Mouse (Mus musculus) liver, embryonic 13.5 days (tissue): ENCODE measurements around the gene Cnr2. TPM values are rescaled to one million over a fixed set of nuclear protein-coding genes. Genes with fewer than 3 reads are reported as not detected.
A peak's percentile ranks its signal among the peaks of the same experiment; 100 is the strongest.

Experiments
- ATAC-seq: fragments of 200-750 bp; cut with Nextera tagmentation; 2 replicates; pipeline ENCODE4 v1.8.0; 2017; ENCODE audit warnings: low read depth, mild to moderate bottlenecking, moderate number of reproducible peaks, moderate library complexity
- DNase-seq: peaks from one replicate; pipeline ENCODE4 v3.0.0; 2022
- H3K27ac ChIP-seq: fragments of 300-500 bp; sonication (generic); 2 replicates; pipeline ENCODE4 v1.5.1; 2015; ENCODE audit warnings: moderate library complexity, mild to moderate bottlenecking, inconsistent platforms
- H3K27me3 ChIP-seq: fragments of 300-500 bp; sonication (generic); 2 replicates; pipeline ENCODE4 v1.6.1; 2015; ENCODE audit warnings: mild to moderate bottlenecking, inconsistent platforms
- H3K36me3 ChIP-seq: fragments of 300-500 bp; sonication (generic); 2 replicates; pipeline ENCODE4 v1.6.1; 2015; ENCODE audit warnings: mild to moderate bottlenecking, inconsistent platforms
- H3K4me1 ChIP-seq: fragments of 300-500 bp; sonication (generic); replicated peaks from 2 replicates; pipeline ENCODE4 v1.6.1; 2015; ENCODE audit warnings: inconsistent platforms
- H3K4me2 ChIP-seq: fragments of 300-500 bp; sonication (generic); 2 replicates; pipeline ENCODE4 v1.6.1; 2015; ENCODE audit warnings: inconsistent platforms, mild to moderate bottlenecking, moderate library complexity
- H3K4me3 ChIP-seq: fragments of 300-500 bp; sonication (generic); replicated peaks from 2 replicates; pipeline ENCODE4 v1.5.1; 2015; ENCODE audit warnings: mild to moderate bottlenecking, inconsistent platforms
- H3K9ac ChIP-seq: fragments of 300-500 bp; sonication (generic); 2 replicates; pipeline ENCODE4 v1.6.1; 2015; ENCODE audit warnings: mild to moderate bottlenecking, inconsistent platforms
- H3K9me3 ChIP-seq: fragments of 300-500 bp; sonication (generic); replicated peaks from 2 replicates; pipeline ENCODE4 v1.6.1; 2016; ENCODE audit warnings: inconsistent platforms
- WGBS: fragments of 180-500 bp; shearing (Covaris S2); methylation state at CpG from one replicate; pipeline ENCODE4 v1.1.7; 2015; ENCODE audit not compliant: insufficient replicate concordance; 5-methylcytosine and 5-hydroxymethylcytosine counted together
- polyA plus RNA-seq: library from polyadenylated mRNA; unstranded; fragments of >200 nt; fragmentation: Nextera tagmentation; extraction: Ambion mirVana; gene quantifications from 2 replicates; pipeline ENCODE4 v1.2.1, GENCODE M21; 2015

Gene Cnr2
- polyA plus RNA-seq, result 2.5 and 3.0 TPM in 2 replicates

- peak; percentile 24; the same call in 1 of the 2 replicates for ATAC-seq
- DNase-seq, result no peak
- H3K27ac ChIP-seq, result peak within 1 kb of the TSS; percentile 84
- WGBS, result 17% methylated on average over 8 of the region's 8 CpGs
- H3K27me3 ChIP-seq, result no peaks in the 10 kb centered on the region
- peaks cover 69% of the 10 kb centered on the region for H3K4me1 ChIP-seq
- no peaks in the 10 kb centered on the region for H3K36me3 ChIP-seq
- H3K4me2 ChIP-seq, result peak within 1 kb of the TSS; percentile 58
- H3K9ac ChIP-seq, result peak within 1 kb of the TSS; percentile 64
- H3K9me3 ChIP-seq, result no peaks in the 10 kb centered on the region
- H3K4me3 ChIP-seq, result peak within 1 kb of the TSS; percentile 39
Measured at GRCm38 (mm10) chr4:135895071-135895571, at the start of gene Cnr2. Gene Cnr2 (plus strand): TSS chr4:135895394.

DNA sequence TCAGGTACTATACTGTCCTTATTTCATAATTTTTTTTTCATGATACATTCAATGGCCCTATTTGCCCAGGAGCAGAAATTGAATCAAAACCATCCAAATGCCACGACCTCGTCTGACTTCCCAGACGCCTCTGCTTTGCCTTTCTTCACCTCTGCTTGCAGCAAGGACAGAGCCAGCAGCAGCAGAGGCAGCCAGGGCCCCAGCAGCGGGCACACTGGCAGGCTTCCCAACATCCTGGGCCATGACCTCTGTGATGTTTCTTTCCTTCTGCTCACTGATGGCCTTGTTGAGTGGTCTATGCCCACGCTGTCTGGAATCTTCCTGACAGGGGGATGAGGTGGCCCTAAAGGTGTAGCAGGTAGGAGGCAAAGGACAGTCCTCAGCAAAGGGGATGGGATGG is 47.6 kb upstream of the Cnr2 start:
- Histone ChIP-seq H3K4me1 (peaks cover 41% of the 10 kb centered on the region), H3K27ac (no peak overlapping the region; the same call in 1 of the 2 replicates), H3K4me2 (no peak overlapping the region), H3K9me3 (no peaks in the 10 kb centered on the region), H3K4me3 (no peak overlapping the region), H3K9ac (no peak overlapping the region; the same call in 1 of the 2 replicates), H3K36me3 (no peaks in the 10 kb centered on the region), H3K27me3 (no peaks in the 10 kb centered on the region)
- 65% methylated on average over 5 of the region's 5 CpGs for WGBS
- ATAC-seq (no peak), DNase-seq (no peak)

DNA sequence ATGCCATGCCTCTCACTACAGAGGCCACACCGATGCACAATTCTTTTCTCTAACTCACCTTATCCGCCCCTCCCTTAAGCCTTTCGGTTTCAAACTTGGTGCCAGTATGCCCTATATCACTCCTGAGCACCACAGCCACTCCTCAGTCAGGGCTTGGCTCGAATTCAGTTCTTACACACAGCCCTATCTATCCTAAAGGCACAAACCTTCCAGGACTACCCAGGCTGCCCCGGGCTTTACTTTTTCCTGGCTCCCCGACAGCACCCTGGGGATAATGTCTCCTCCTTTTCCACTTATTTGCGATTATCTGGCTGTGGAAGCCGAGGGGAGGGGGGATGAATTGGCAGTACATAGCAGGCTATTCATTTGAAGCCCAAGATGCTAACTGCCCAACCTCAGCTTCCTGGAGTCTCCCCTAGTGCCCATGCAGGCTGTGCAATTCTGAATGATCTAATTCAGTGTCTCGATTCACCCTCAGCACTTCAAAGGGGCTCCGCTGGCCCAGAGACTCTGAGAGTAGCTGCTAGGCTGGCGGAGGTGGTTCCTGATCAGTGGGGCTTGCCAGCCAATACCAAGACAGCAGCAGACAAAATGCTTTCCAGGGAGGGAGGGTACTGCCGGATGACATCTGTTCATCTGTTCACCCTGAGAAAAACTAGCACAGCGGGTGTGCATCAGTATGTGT is 44.6 kb upstream of the Cnr2 start:
- ATAC-seq (peak; percentile 25), DNase-seq (no peak)
- Histone ChIP-seq H3K4me1 (peaks cover 70% of the 10 kb centered on the region), H3K36me3 (no peaks in the 10 kb centered on the region), H3K9ac (peak overlapping the region; percentile 72), H3K27me3 (no peaks in the 10 kb centered on the region), H3K4me2 (peak overlapping the region; percentile 64), H3K9me3 (no peaks in the 10 kb centered on the region), H3K27ac (peak overlapping the region; percentile 96), H3K4me3 (no peak overlapping the region; the same call in 1 of the 2 replicates)
- 50% methylated on average over 13 of the region's 13 CpGs for WGBS

DNA sequence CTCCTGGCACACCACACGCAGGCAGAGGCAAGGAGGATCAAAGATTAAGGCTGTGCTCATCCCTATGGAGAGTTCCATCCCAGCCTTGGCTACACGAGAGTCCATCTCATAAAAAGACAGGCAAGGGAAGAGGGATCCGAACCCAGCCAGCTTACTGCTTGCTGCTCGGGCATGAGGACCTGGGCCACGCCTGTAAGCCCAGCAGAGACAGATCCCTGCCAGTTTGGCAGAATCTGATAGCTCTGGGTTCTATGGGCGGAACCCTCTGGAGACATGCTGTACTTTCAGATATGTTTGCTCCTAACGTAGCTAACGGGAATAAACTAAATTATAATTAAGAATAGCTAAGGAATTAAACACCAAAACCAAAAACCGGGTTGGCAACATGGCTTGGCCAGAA is 43.3 kb upstream of the Cnr2 start:
- DNase-seq, result no peak
- peak overlapping the region; percentile 96 for H3K27ac ChIP-seq
- no peaks in the 10 kb centered on the region for H3K9me3 ChIP-seq
- peak; percentile 75 for ATAC-seq
- H3K9ac ChIP-seq, result peak overlapping the region; percentile 72
- peak overlapping the region; percentile 64 for H3K4me2 ChIP-seq
- 30% methylated on average over 9 of the region's 9 CpGs for WGBS
- no peaks in the 10 kb centered on the region for H3K27me3 ChIP-seq
- H3K4me1 ChIP-seq, result peaks cover 63% of the 10 kb centered on the region
- peak overlapping the region; percentile 25 for H3K4me3 ChIP-seq
- no peaks in the 10 kb centered on the region for H3K36me3 ChIP-seq

GRCm38 (mm10) chr4:135853987-135854546 is 41.1 kb upstream of the Cnr2 start:
- no peak for ATAC-seq
- DNase-seq, result no peak
- no peak overlapping the region for H3K4me3 ChIP-seq
- H3K4me1 ChIP-seq, result peaks cover 74% of the 10 kb centered on the region
- peaks cover 4% of the 10 kb centered on the region; the same call in 1 of the 2 replicates for H3K36me3 ChIP-seq
- no peaks in the 10 kb centered on the region for H3K27me3 ChIP-seq
- H3K27ac ChIP-seq, result peak overlapping the region; percentile 96
- WGBS, result 85% methylated on average over 14 of the region's 14 CpGs
- H3K9ac ChIP-seq, result peak overlapping the region; percentile 96
- H3K4me2 ChIP-seq, result peak overlapping the region; percentile 95
- no peaks in the 10 kb centered on the region for H3K9me3 ChIP-seq

GRCm38 (mm10) chr4:135854630-135855029 is 40.6 kb upstream of the Cnr2 start:
- 71% methylated on average over 11 of the region's 11 CpGs for WGBS
- Histone ChIP-seq H3K9ac (peak overlapping the region; percentile 96), H3K27me3 (no peaks in the 10 kb centered on the region), H3K27ac (peak overlapping the region; percentile 96), H3K4me2 (peak overlapping the region; percentile 95), H3K9me3 (no peaks in the 10 kb centered on the region), H3K36me3 (peaks cover 9% of the 10 kb centered on the region), H3K4me3 (peak overlapping the region; percentile 93), H3K4me1 (peaks cover 79% of the 10 kb centered on the region)
- ATAC-seq (no peak), DNase-seq (no peak)

- Histone ChIP-seq H3K4me2 (peak overlapping the region; percentile 95), H3K4me3 (peak overlapping the region; percentile 93), H3K9me3 (no peaks in the 10 kb centered on the region), H3K27ac (peak overlapping the region; percentile 96), H3K36me3 (peaks cover 14% of the 10 kb centered on the region), H3K27me3 (no peaks in the 10 kb centered on the region), H3K4me1 (peaks cover 79% of the 10 kb centered on the region), H3K9ac (peak overlapping the region; percentile 96)
- DNase-seq, result no peak
- 3% methylated on average over 6 of the region's 6 CpGs for WGBS
- ATAC-seq, result no peak
Measured at GRCm38 (mm10) chr4:135855080-135855479, 40.1 kb upstream of the Cnr2 start.

DNA sequence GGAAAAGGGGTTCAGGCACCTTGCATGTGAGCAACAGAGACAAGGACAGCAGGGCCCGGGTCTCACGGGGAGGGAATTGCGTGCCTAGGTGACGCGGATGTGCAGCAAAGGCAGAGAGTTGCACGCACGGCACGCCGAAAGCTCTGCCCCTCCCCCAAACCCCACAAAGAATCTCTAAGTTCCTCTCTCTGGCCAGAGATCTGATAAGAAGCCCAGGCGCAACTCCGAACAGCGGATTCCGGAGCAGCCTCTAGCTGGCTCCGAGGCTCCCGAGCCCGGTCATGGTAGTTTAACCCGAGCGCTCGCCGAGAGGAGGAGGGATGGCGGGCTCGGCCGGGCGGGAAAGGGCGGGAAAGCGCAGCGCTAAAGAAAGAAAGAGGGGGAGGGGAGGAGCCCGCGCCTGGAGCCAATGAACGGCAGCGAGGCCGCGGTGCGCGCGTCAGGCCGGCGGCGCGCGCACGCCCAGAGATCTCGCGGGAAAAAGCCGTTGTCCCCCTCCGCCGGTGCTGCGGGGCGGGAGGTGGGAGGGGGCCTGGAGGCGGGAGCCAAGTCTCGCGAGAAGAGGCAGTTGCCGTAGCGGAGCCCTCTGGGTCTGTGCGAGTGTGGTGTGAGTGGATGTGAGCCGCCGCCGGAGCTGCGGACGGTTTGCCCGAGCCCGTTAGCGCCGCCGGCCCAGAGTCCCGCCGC is 39.5 kb upstream of the Cnr2 start, which contains the start of gene Srsf10:
Gene Srsf10, plus strand, starts transcription at position 212 of the 687 bp plus-strand sequence.
- Histone ChIP-seq H3K9me3 (no peaks in the 10 kb centered on the region), H3K27ac (peak within 1 kb of the TSS; percentile 96), H3K4me3 (peak within 1 kb of the TSS; percentile 93), H3K36me3 (peaks cover 18% of the 10 kb centered on the region), H3K4me2 (peak within 1 kb of the TSS; percentile 95), H3K27me3 (no peaks in the 10 kb centered on the region), H3K9ac (peak within 1 kb of the TSS; percentile 96), H3K4me1 (peaks cover 79% of the 10 kb centered on the region)
- WGBS, result under 1% methylated on average over 60 of the region's 67 CpGs
- peak; percentile 86 for ATAC-seq
- DNase-seq, result peak; percentile 95

- peaks cover 23% of the 10 kb centered on the region for H3K36me3 ChIP-seq
- peak overlapping the region; percentile 93 for H3K4me3 ChIP-seq
- peak; percentile 70 for ATAC-seq
- no peaks in the 10 kb centered on the region for H3K9me3 ChIP-seq
- DNase-seq, result peak; percentile 55
- under 1% methylated on average over 91 of the region's 91 CpGs for WGBS
- H3K9ac ChIP-seq, result peak overlapping the region; percentile 96
- peak overlapping the region; percentile 95 for H3K4me2 ChIP-seq
- peaks cover 71% of the 10 kb centered on the region for H3K4me1 ChIP-seq
- no peaks in the 10 kb centered on the region for H3K27me3 ChIP-seq
- peak overlapping the region; percentile 96 for H3K27ac ChIP-seq
Measured at GRCm38 (mm10) chr4:135856223-135857091, 38.7 kb upstream of the Cnr2 start.

- peak overlapping the region; percentile 96 for H3K27ac ChIP-seq
- H3K4me3 ChIP-seq, result peak overlapping the region; percentile 93
- H3K9me3 ChIP-seq, result no peaks in the 10 kb centered on the region
- H3K4me1 ChIP-seq, result peaks cover 59% of the 10 kb centered on the region
- H3K4me2 ChIP-seq, result peak overlapping the region; percentile 95
- H3K9ac ChIP-seq, result peak overlapping the region; percentile 96
- ATAC-seq (no peak), DNase-seq (no peak)
- peaks cover 36% of the 10 kb centered on the region for H3K36me3 ChIP-seq
- 11% methylated on average over 7 of the region's 7 CpGs for WGBS
- H3K27me3 ChIP-seq, result no peaks in the 10 kb centered on the region
Measured at GRCm38 (mm10) chr4:135857597-135858186, 37.5 kb upstream of the Cnr2 start.
